Comparison of ENCODE assay signal across 8 mouse cellular contexts in the genomic region with DNA sequence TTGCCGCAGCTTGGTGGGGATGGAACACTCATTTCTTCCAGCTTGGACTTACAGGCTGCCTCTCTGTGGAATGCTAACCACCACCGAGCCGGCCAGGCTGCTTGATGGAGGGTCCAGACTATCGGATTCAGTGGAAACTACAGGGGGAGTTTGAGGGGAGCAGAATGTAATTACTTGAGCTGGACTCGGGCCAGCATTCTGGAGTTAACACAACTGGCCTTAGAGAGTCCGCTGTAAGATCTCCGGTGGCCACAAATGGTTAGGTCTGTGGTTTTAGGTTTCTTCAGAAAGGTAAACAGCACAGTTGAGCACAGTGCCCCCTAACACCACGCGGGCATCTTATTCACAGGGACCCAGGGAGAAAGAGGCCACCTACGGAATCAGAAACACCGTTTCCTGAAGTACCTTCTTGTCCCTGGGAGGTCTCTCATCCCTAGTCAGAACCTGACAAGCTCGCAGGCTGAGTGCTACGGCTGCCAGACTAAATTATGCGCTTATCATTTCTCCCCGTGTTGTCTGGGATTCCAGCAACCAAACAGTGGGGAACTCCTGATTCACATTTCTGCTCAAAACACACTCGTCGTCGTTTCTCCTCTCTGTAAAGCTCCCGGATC. TPM values are rescaled to one million over a fixed set of nuclear protein-coding genes. Genes with fewer than 3 reads are reported as not detected.
DNase-seq lines count a peak whose midpoint lies in the region; ATAC-seq and TF ChIP-seq lines count a peak whose summit lies in the region.

No protein-coding gene starts in this region.

- no peaks in the 10 kb centered on the region for H3K36me3 ChIP-seq in lung, embryonic 15.5 days
- no peaks in the 10 kb centered on the region for H3K36me3 ChIP-seq in forebrain, embryonic 11.5 days (ENCODE audit: control insufficient read depth, insufficient read depth, low read length)
- no peaks in the 10 kb centered on the region for H3K36me3 ChIP-seq in limb, embryonic 12.5 days

- no peak overlapping the region for H3K27ac ChIP-seq in lung, embryonic 15.5 days
- H3K27ac ChIP-seq in forebrain, embryonic 11.5 days (ENCODE audit: low read depth, low read length): peak overlapping the region; percentile 73
- peak overlapping the region; percentile 95 for H3K27ac ChIP-seq in limb, embryonic 12.5 days
- no peak overlapping the region for H3K27ac ChIP-seq in olfactory bulb, adult 2 months (ENCODE audit: insufficient read depth, low read depth, low read length)

- H3K9ac ChIP-seq in lung, embryonic 15.5 days: no peak overlapping the region
- H3K9ac ChIP-seq in forebrain, embryonic 11.5 days (ENCODE audit: low read length): peak overlapping the region; percentile 43
- H3K9ac ChIP-seq in limb, embryonic 12.5 days (replicated peaks): peak overlapping the region; percentile 44; the same call in 1 of the 2 replicates

- no peak for DNase-seq in lung, adult 18-20 months
- DNase-seq in forebrain, embryonic 11.5 days (ENCODE audit: low spot score): peak; percentile 75
- no peak for DNase-seq in left cerebral cortex, adult 11 months (ENCODE audit: low spot score)
- DNase-seq in ovary, adult 18-20 months (ENCODE audit: low spot score): no peak
- no peak for DNase-seq in frontal cortex, postnatal 36 days (ENCODE audit: low spot score in 2 of 2)

- H3K27me3 ChIP-seq in lung, embryonic 15.5 days: no peaks in the 10 kb centered on the region
- H3K27me3 ChIP-seq in forebrain, embryonic 11.5 days (ENCODE audit: control insufficient read depth, insufficient read depth, low read length): no peaks in the 10 kb centered on the region
- no peaks in the 10 kb centered on the region for H3K27me3 ChIP-seq in limb, embryonic 12.5 days

- WGBS in lung, embryonic 15.5 days: 4% methylated on average over 19 of the region's 19 CpGs
- 20% methylated on average over 19 of the region's 19 CpGs for WGBS in forebrain, embryonic 11.5 days
- WGBS in limb, embryonic 12.5 days: 10% methylated on average over 19 of the region's 19 CpGs
- WGBS in olfactory bulb, adult 2 months: 9% methylated on average over 19 of the region's 19 CpGs

- TF ChIP-seq CTCF in olfactory bulb, adult 2 months (IDR thresholded peaks at IDR 0.05; ENCODE audit: insufficient read depth, low read depth, low read length): no peak

- peaks cover 8% of the 10 kb centered on the region; the same call in 1 of the 2 replicates for H3K4me1 ChIP-seq in lung, embryonic 15.5 days
- H3K4me1 ChIP-seq in forebrain, embryonic 11.5 days (replicated peaks; ENCODE audit: control insufficient read depth, insufficient read depth, low read length): peaks cover 11% of the 10 kb centered on the region
- H3K4me1 ChIP-seq in limb, embryonic 12.5 days (replicated peaks): peaks cover 72% of the 10 kb centered on the region
- H3K4me1 ChIP-seq in olfactory bulb, adult 2 months (ENCODE audit: control insufficient read depth, insufficient read depth, low read length): no peaks in the 10 kb centered on the region

- H3K9me3 ChIP-seq in lung, embryonic 15.5 days: no peaks in the 10 kb centered on the region
- no peaks in the 10 kb centered on the region for H3K9me3 ChIP-seq in forebrain, embryonic 11.5 days (ENCODE audit: control insufficient read depth, low read length)
- no peaks in the 10 kb centered on the region for H3K9me3 ChIP-seq in limb, embryonic 12.5 days

- TF ChIP-seq POLR2A in olfactory bulb, adult 2 months (IDR thresholded peaks at IDR 0.05; ENCODE audit: insufficient read depth, low read depth, low read length): no peak

- H3K4me2 ChIP-seq in lung, embryonic 15.5 days: peak overlapping the region; percentile 55
- peak overlapping the region; percentile 47 for H3K4me2 ChIP-seq in forebrain, embryonic 11.5 days (ENCODE audit: low read depth, low read length, severe bottlenecking)
- H3K4me2 ChIP-seq in limb, embryonic 12.5 days: peak overlapping the region; percentile 57

- no peak for ATAC-seq in lung, embryonic 15.5 days (ENCODE audit: borderline replicate concordance, extremely low read depth, low FRiP score, low TSS enrichment)
- ATAC-seq in forebrain, embryonic 11.5 days (replicated peaks; ENCODE audit: low FRiP score): peak; percentile 78
- ATAC-seq in limb, embryonic 12.5 days (ENCODE audit: insufficient number of reproducible peaks, insufficient read depth, low FRiP score, low TSS enrichment, low read depth): peak; percentile 74

- peak overlapping the region; percentile 16 for H3K4me3 ChIP-seq in lung, embryonic 15.5 days
- peak overlapping the region; percentile 21 for H3K4me3 ChIP-seq in forebrain, embryonic 11.5 days (ENCODE audit: low read depth, low read length)
- peak overlapping the region; percentile 14 for H3K4me3 ChIP-seq in limb, embryonic 12.5 days (replicated peaks)
- H3K4me3 ChIP-seq in olfactory bulb, adult 2 months (ENCODE audit: insufficient read depth, low read depth, low read length): peak overlapping the region; percentile 4; the same call in 1 of the 2 replicates

RNA-seq across cellular contexts. Expression of gene Llph, which starts 45.5 kb away (rescaled TPM):
- polyA plus RNA-seq in lung, embryonic 15.5 days (2015; fragmentation: Nextera tagmentation; extraction: Ambion mirVana): 42.8 and 46.6 TPM in 2 replicates
- polyA plus RNA-seq in forebrain, embryonic 11.5 days (2014; fragmentation: Nextera tagmentation; extraction: Ambion mirVana): 57.6 and 59.0 TPM in 2 replicates
- polyA plus RNA-seq in limb, embryonic 12.5 days (2016; fragmentation: Nextera tagmentation; extraction: Ambion mirVana): 47.7 and 50.0 TPM in 2 replicates
- polyA plus RNA-seq in olfactory bulb, adult 2 months (2012; ENCODE audit: insufficient read depth, insufficient read length, low replicate concordance, missing spikeins): not detected in 2 replicates

Comparison
In these comparisons a context has a peak if more than half of its experiments do, and no peak if none do; other contexts are left out.
1. H3K27ac ChIP-seq: peak in forebrain, embryonic 11.5 days (single experiment) and limb, embryonic 12.5 days (single experiment); none in lung, embryonic 15.5 days (single experiment) and olfactory bulb, adult 2 months (single experiment).
2. RNA of gene Llph, which starts 45.5 kb away (polyA plus RNA-seq): 57.6 to 59.0 TPM in forebrain, embryonic 11.5 days, 47.7 to 50.0 TPM in limb, embryonic 12.5 days and 42.8 to 46.6 TPM in lung, embryonic 15.5 days; not detected in olfactory bulb, adult 2 months; every median in the first group is over 10 times any median in the second.
3. Peak in every context shown above with its lines, with median percentiles within 50 percentile points of each other: H3K4me2 ChIP-seq and H3K4me3 ChIP-seq.